Mouse (Mus musculus) heart, embryonic 14.5 days (tissue): Measurements from ENCODE around the gene Rnf220. TPM values are rescaled to one million over a fixed set of nuclear protein-coding genes. Genes with fewer than 3 reads are reported as not detected.
A peak's percentile ranks its signal among the peaks of the same experiment; 100 is the strongest.

Experiments
- ATAC-seq: fragments of 200-750 bp; cut with Nextera tagmentation; 2 replicates; pipeline ENCODE4 v1.8.0; 2017; ENCODE audit warnings: low read depth, moderate TSS enrichment; ENCODE audit not compliant: insufficient number of reproducible peaks, insufficient read depth, low FRiP score
- H3K27ac ChIP-seq, 2 experiments: fragments of 200-500 bp in 1 of 2; fragments of 300-500 bp in 1 of 2; sonication (generic) in 1 of 2; replicated peaks in 1 of 2; 2 replicates each; pipeline ENCODE4 v1.5.1; 2012 to 2014; ENCODE audit warnings: low read depth in 2 of 2, low read length in 2 of 2, control low read depth in 1 of 2, mild to moderate bottlenecking in 1 of 2, mixed read lengths in 1 of 2; ENCODE audit not compliant: control insufficient read depth in 1 of 2, insufficient read depth in 1 of 2
- H3K27me3 ChIP-seq: fragments of 300-500 bp; sonication (generic); 2 replicates; pipeline ENCODE4 v1.6.1; 2014; ENCODE audit warnings: mild to moderate bottlenecking, low read length, control low read depth; ENCODE audit not compliant: control insufficient read depth, insufficient read depth
- H3K36me3 ChIP-seq: fragments of 300-500 bp; sonication (generic); 2 replicates; pipeline ENCODE4 v1.6.1; 2014; ENCODE audit warnings: mild to moderate bottlenecking, control low read depth, low read length, mixed read lengths; ENCODE audit not compliant: control insufficient read depth, insufficient read depth
- H3K4me1 ChIP-seq, 2 experiments: fragments of 200-500 bp in 1 of 2; fragments of 300-500 bp in 1 of 2; sonication (generic) in 1 of 2; 2 replicates each; pipeline ENCODE4 v1.6.1; 2012 to 2014; ENCODE audit warnings: low read length in 2 of 2, control low read depth in 1 of 2, mixed read lengths in 1 of 2; ENCODE audit not compliant: control insufficient read depth in 2 of 2, insufficient read depth in 2 of 2
- H3K4me2 ChIP-seq: fragments of 300-500 bp; sonication (generic); 2 replicates; pipeline ENCODE4 v1.6.1; 2014; ENCODE audit warnings: mild to moderate bottlenecking, low read length
- H3K4me3 ChIP-seq, 2 experiments: fragments of 200-500 bp in 1 of 2; fragments of 300-500 bp in 1 of 2; sonication (generic) in 1 of 2; 2 replicates each; pipeline ENCODE4 v1.5.1; 2012 to 2014; ENCODE audit warnings: low read length in 2 of 2, mild to moderate bottlenecking in 2 of 2, control low read depth in 1 of 2, low read depth in 1 of 2, moderate library complexity in 1 of 2; ENCODE audit not compliant: control insufficient read depth in 1 of 2, insufficient read depth in 1 of 2
- H3K9ac ChIP-seq: fragments of 300-500 bp; sonication (generic); 2 replicates; pipeline ENCODE4 v1.6.1; 2014; ENCODE audit warnings: mild to moderate bottlenecking, low read length
- H3K9me3 ChIP-seq: fragments of 300-500 bp; sonication (generic); 2 replicates; pipeline ENCODE4 v1.6.1; 2016; ENCODE audit warnings: low read length, control low read depth; ENCODE audit not compliant: control insufficient read depth
- WGBS: fragments of 180-500 bp; shearing (Covaris S2); extraction: QIAGEN DNeasy Blood & Tissue Kit; methylation state at CpG from one replicate; pipeline ENCODE4 v1.1.7; 2014; 5-methylcytosine and 5-hydroxymethylcytosine counted together
- polyA plus RNA-seq: library from polyadenylated mRNA; unstranded; fragments of >200 nt; fragmentation: Nextera tagmentation; extraction: Ambion mirVana; gene quantifications from 2 replicates; pipeline ENCODE4 v1.2.1, GENCODE M21; 2014

Gene Rnf220
- polyA plus RNA-seq, 1 experiment from 2014 or later, result 36.4 TPM

- H3K4me2 ChIP-seq, result no peak overlapping the region
- ATAC-seq, result no peak
- no peaks in the 10 kb centered on the region for H3K36me3 ChIP-seq
- H3K9ac ChIP-seq, result no peak overlapping the region
- H3K4me3 ChIP-seq, result no peak overlapping the region
- H3K4me1 ChIP-seq, result no peaks in the 10 kb centered on the region
- no peaks in the 10 kb centered on the region for H3K9me3 ChIP-seq
- peaks cover 6% of the 10 kb centered on the region; the same call in 1 of the 2 replicates for H3K27me3 ChIP-seq
- H3K27ac ChIP-seq, result no peak overlapping the region
- 55% methylated on average over 14 of the region's 14 CpGs for WGBS
Observed at GRCm38 (mm10) chr4:117379803-117380557, 116.9 kb downstream of the Rnf220 start.

- H3K36me3 ChIP-seq, result no peaks in the 10 kb centered on the region
- no peak overlapping the region for H3K9ac ChIP-seq
- ATAC-seq, result no peak
- H3K27me3 ChIP-seq, result peaks cover 22% of the 10 kb centered on the region
- H3K27ac ChIP-seq, result no peak overlapping the region
- H3K4me1 ChIP-seq, result peaks cover 5 to 6% of the 10 kb centered on the region in 2 experiments; a peak in 2 of 4 replicates
- 21% methylated on average over 10 of the region's 10 CpGs for WGBS
- H3K9me3 ChIP-seq, result no peaks in the 10 kb centered on the region
- peak overlapping the region; percentile 31 for H3K4me2 ChIP-seq
- H3K4me3 ChIP-seq, result no peak overlapping the region
Observed at GRCm38 (mm10) chr4:117374078-117374540, 122.7 kb downstream of the Rnf220 start.

- H3K9ac ChIP-seq, result no peak overlapping the region
- H3K36me3 ChIP-seq, result no peaks in the 10 kb centered on the region
- peak overlapping the region; percentile 31 for H3K4me2 ChIP-seq
- no peak overlapping the region for H3K27ac ChIP-seq
- H3K27me3 ChIP-seq, result peaks cover 22% of the 10 kb centered on the region
- H3K4me3 ChIP-seq, result no peak overlapping the region
- whole genome bisulfite sequencing, result 19% methylated on average over 13 of the region's 16 CpGs
- H3K4me1 ChIP-seq, result peaks cover 5 to 6% of the 10 kb centered on the region in 2 experiments; a peak in 2 of 4 replicates
- no peak for ATAC-seq
- H3K9me3 ChIP-seq, result no peaks in the 10 kb centered on the region
Observed at GRCm38 (mm10) chr4:117373324-117374077, 123.4 kb downstream of the Rnf220 start.

- no peaks in the 10 kb centered on the region for H3K9me3 ChIP-seq
- H3K4me3 ChIP-seq, result no peak overlapping the region
- 33% methylated on average over 2 of the region's 2 CpGs for WGBS
- H3K36me3 ChIP-seq, result no peaks in the 10 kb centered on the region
- H3K27ac ChIP-seq, result no peak overlapping the region
- H3K27me3 ChIP-seq, result peaks cover 22% of the 10 kb centered on the region
- H3K9ac ChIP-seq, result no peak overlapping the region
- ATAC-seq, result no peak
- H3K4me1 ChIP-seq, result peaks cover 5 to 6% of the 10 kb centered on the region in 2 experiments; a peak in 2 of 4 replicates
- H3K4me2 ChIP-seq, result no peak overlapping the region
Observed at GRCm38 (mm10) chr4:117371896-117372295, 125.0 kb downstream of the Rnf220 start.

GRCm38 (mm10) chr4:117370354-117370753 lies 126.5 kb downstream of the Rnf220 start:
- Histone ChIP-seq H3K4me3 (no peak overlapping the region), H3K27me3 (peaks cover 22% of the 10 kb centered on the region), H3K9ac (no peak overlapping the region), H3K4me1 (peaks cover 5 to 6% of the 10 kb centered on the region in 2 experiments; a peak in 2 of 4 replicates), H3K27ac (no peak overlapping the region), H3K4me2 (no peak overlapping the region), H3K36me3 (no peaks in the 10 kb centered on the region), H3K9me3 (no peaks in the 10 kb centered on the region)
- no peak for ATAC-seq
- 59% methylated on average over 5 of the region's 5 CpGs for WGBS

GRCm38 (mm10) chr4:117369571-117369970 lies 127.3 kb downstream of the Rnf220 start:
- no peak for ATAC-seq
- WGBS, result 28% methylated on average over 3 of the region's 3 CpGs
- no peaks in the 10 kb centered on the region for H3K36me3 ChIP-seq

GRCm38 (mm10) chr4:117367365-117367764 lies 129.5 kb downstream of the Rnf220 start:
- 82% methylated on average over 19 of the region's 19 CpGs for WGBS
- H3K27me3 ChIP-seq, result peaks cover 6% of the 10 kb centered on the region; the same call in 1 of the 2 replicates

More at GRCm38 (mm10) chr4:117369571-117369970, 127.3 kb downstream of the Rnf220 start:
- Histone ChIP-seq H3K27ac (no peak overlapping the region), H3K4me2 (no peak overlapping the region), H3K9ac (no peak overlapping the region), H3K4me1 (peaks cover 5 to 6% of the 10 kb centered on the region in 2 experiments; a peak in 2 of 4 replicates), H3K4me3 (no peak overlapping the region), H3K27me3 (peaks cover 17% of the 10 kb centered on the region), H3K9me3 (no peaks in the 10 kb centered on the region)

More at GRCm38 (mm10) chr4:117367365-117367764, 129.5 kb downstream of the Rnf220 start:
- ATAC-seq, result no peak
- Histone ChIP-seq H3K27ac (no peak overlapping the region), H3K4me1 (peaks cover 0 to 3% of the 10 kb centered on the region in 2 experiments; a peak in 1 of 4 replicates), H3K4me2 (no peak overlapping the region), H3K4me3 (no peak overlapping the region), H3K36me3 (no peaks in the 10 kb centered on the region), H3K9me3 (no peaks in the 10 kb centered on the region), H3K9ac (no peak overlapping the region)
